Mouse (Mus musculus) testis, adult 2 months (tissue): ENCODE measurements around the gene Cd68. TPM values are rescaled to one million over a fixed set of nuclear protein-coding genes. Genes with fewer than 3 reads are reported as not detected.
"Not testable (repeated sequence)": the region's sequence is repeated elsewhere in the genome, so short reads cannot be mapped to it uniquely, and the experiment has no call there.

ENCODE experiments used
- H3K27ac ChIP-seq: fragments of 200-500 bp; 2 replicates; pipeline ENCODE4 v1.5.1; 2012; ENCODE audit warnings: low read depth, low read length; ENCODE audit not compliant: control insufficient read depth, insufficient read depth
- H3K27me3 ChIP-seq: fragments of 200-500 bp; 2 replicates; pipeline ENCODE4 v1.6.1; 2012; ENCODE audit warnings: mild to moderate bottlenecking, low read length, moderate library complexity; ENCODE audit not compliant: control insufficient read depth, insufficient read depth
- H3K36me3 ChIP-seq: fragments of 200-500 bp; 2 replicates; pipeline ENCODE4 v1.6.1; 2012; ENCODE audit warnings: mild to moderate bottlenecking, low read length; ENCODE audit not compliant: control insufficient read depth, insufficient read depth
- H3K4me1 ChIP-seq: fragments of 200-500 bp; 2 replicates; pipeline ENCODE4 v1.6.1; 2012; ENCODE audit warnings: low read length; ENCODE audit not compliant: control insufficient read depth, insufficient read depth
- H3K4me3 ChIP-seq: fragments of 200-500 bp; 2 replicates; pipeline ENCODE4 v1.5.1; 2012; ENCODE audit warnings: low read depth, mild to moderate bottlenecking, low read length, moderate library complexity, mixed read lengths; ENCODE audit not compliant: control insufficient read depth
- CTCF ChIP-seq: fragments of 200-500 bp; IDR thresholded peaks from 2 replicates; pipeline ENCODE4 v1.5.1; 2012; ENCODE audit warnings: low read depth, mild to moderate bottlenecking, inconsistent platforms, low read length, moderate library complexity; ENCODE audit not compliant: control insufficient read depth, insufficient read depth, insufficient replicate concordance
- POLR2A ChIP-seq: fragments of 200-500 bp; IDR thresholded peaks from 2 replicates; pipeline ENCODE4 v1.6.1; 2012; ENCODE audit warnings: low read depth, mild to moderate bottlenecking, inconsistent platforms, low read length, moderate library complexity; ENCODE audit not compliant: control insufficient read depth
- polyA plus RNA-seq: library from polyadenylated mRNA; depleted of rRNA; stranded (reverse); fragments of >200 nt; gene quantifications from 2 replicates; pipeline ENCODE4 v1.2.3, GENCODE M21; 2012

Gene Cd68
- polyA plus RNA-seq, 1 experiment = 4.4 TPM

GRCm38 (mm10) chr11:69703814-69704612 lies 38.1 kb upstream of the Cd68 start:
- no peak overlapping the region for H3K4me3 ChIP-seq

GRCm38 (mm10) chr11:69703381-69703780 lies 37.4 kb upstream of the Cd68 start:
- not testable (repeated sequence) for H3K27me3 ChIP-seq, H3K27ac ChIP-seq, H3K4me1 ChIP-seq, H3K4me3 ChIP-seq, H3K36me3 ChIP-seq

More at GRCm38 (mm10) chr11:69703814-69704612, 38.1 kb upstream of the Cd68 start:
- Histone ChIP-seq H3K4me1 (peaks cover 2% of the 10 kb centered on the region), H3K27me3 (no peaks in the 10 kb centered on the region), H3K36me3 (no peaks in the 10 kb centered on the region), H3K27ac (no peak overlapping the region)
- TF ChIP-seq CTCF (no peak), POLR2A (no peak)

GRCm38 (mm10) chr11:69702886-69703285 lies 36.9 kb upstream of the Cd68 start:
- not testable (repeated sequence) for H3K4me1 ChIP-seq, H3K27me3 ChIP-seq, H3K4me3 ChIP-seq, H3K36me3 ChIP-seq, H3K27ac ChIP-seq

- Histone ChIP-seq H3K36me3 (no peaks in the 10 kb centered on the region), H3K4me3 (no peak overlapping the region), H3K27me3 (no peaks in the 10 kb centered on the region), H3K4me1 (peaks cover 9% of the 10 kb centered on the region), H3K27ac (no peak overlapping the region)
- TF ChIP-seq POLR2A (no peak), CTCF (no peak)
These were observed 33.6 kb upstream of the Cd68 start for GRCm38 (mm10) chr11:69699595-69699994.

- H3K4me1 ChIP-seq = peaks cover 7% of the 10 kb centered on the region
- H3K4me3 ChIP-seq = no peak overlapping the region
- H3K36me3 ChIP-seq = no peaks in the 10 kb centered on the region
- TF ChIP-seq CTCF = peak; percentile 42; the same call in 1 of the 2 replicates
- no peak for TF ChIP-seq POLR2A
- no peaks in the 10 kb centered on the region for H3K27me3 ChIP-seq
- H3K27ac ChIP-seq = no peak overlapping the region
These were observed 32.6 kb upstream of the Cd68 start for GRCm38 (mm10) chr11:69698574-69698973.

- no peaks in the 10 kb centered on the region for H3K27me3 ChIP-seq
- no peak overlapping the region for H3K4me3 ChIP-seq
- H3K27ac ChIP-seq = no peak overlapping the region
- H3K36me3 ChIP-seq = no peaks in the 10 kb centered on the region
- TF ChIP-seq CTCF (no peak), POLR2A (no peak)
- H3K4me1 ChIP-seq = peaks cover 7% of the 10 kb centered on the region
These were observed 31.4 kb upstream of the Cd68 start for GRCm38 (mm10) chr11:69697396-69697795.

GRCm38 (mm10) chr11:69695361-69696181 lies 29.6 kb upstream of the Cd68 start, which contains the start of the genes Tnfsf12 and Tnfsfm13:
Gene Tnfsf12 (minus strand): TSS chr11:69695849.
Gene Tnfsfm13 (minus strand): TSS chr11:69696098.
- Histone ChIP-seq H3K27ac (peak within 1 kb of the TSS; percentile 76), H3K4me1 (peaks cover 7% of the 10 kb centered on the region), H3K4me3 (peak within 1 kb of the TSS; percentile 76), H3K36me3 (no peaks in the 10 kb centered on the region), H3K27me3 (no peaks in the 10 kb centered on the region)
- TF ChIP-seq CTCF (no peak), POLR2A (peak; percentile 26; the same call in 1 of the 2 replicates)
